Mouse (Mus musculus) cerebellum, adult 2 months (tissue): ENCODE measurements around the gene Large1. TPM values are rescaled to one million over a fixed set of nuclear protein-coding genes. Genes with fewer than 3 reads are reported as not detected.

ENCODE experiments used
- DNase-seq, 2 experiments: peaks; one replicate each; pipeline ENCODE4 v3.0.0; 2021
- H3K27ac ChIP-seq: fragments of 200-500 bp; 2 replicates; pipeline ENCODE4 v1.5.1; 2012; ENCODE audit warnings: low read length, control low read depth, inconsistent platforms; ENCODE audit not compliant: insufficient read depth
- H3K27me3 ChIP-seq: fragments of 200-500 bp; 2 replicates; pipeline ENCODE4 v1.6.1; 2012; ENCODE audit warnings: inconsistent platforms, mild to moderate bottlenecking, low read length, moderate library complexity; ENCODE audit not compliant: control insufficient read depth, insufficient read depth
- H3K4me1 ChIP-seq: fragments of 200-500 bp; 2 replicates; pipeline ENCODE4 v1.6.1; 2011; ENCODE audit warnings: low read length; ENCODE audit not compliant: control insufficient read depth, insufficient read depth
- H3K4me3 ChIP-seq: fragments of 200-500 bp; replicated peaks from 2 replicates; pipeline ENCODE3; 2011; ENCODE audit warnings: mild to moderate bottlenecking, low read depth, low read length, control low read depth; ENCODE audit not compliant: insufficient read depth
- CTCF ChIP-seq: fragments of 200-500 bp; IDR thresholded peaks from 2 replicates; pipeline ENCODE4 v1.5.1; 2011; ENCODE audit warnings: low read depth, mild to moderate bottlenecking, control low read depth, low read length, moderate library complexity, borderline replicate concordance; ENCODE audit not compliant: insufficient read depth
- POLR2A ChIP-seq: fragments of 200-500 bp; IDR thresholded peaks from 2 replicates; pipeline ENCODE4 v1.6.1; 2011; ENCODE audit warnings: low read length, control low read depth, borderline replicate concordance; ENCODE audit not compliant: insufficient read depth
- WGBS: fragments of 180-500 bp; shearing (Covaris S2); methylation state at CpG from one replicate; pipeline ENCODE4 v1.1.7; 2018; 5-methylcytosine and 5-hydroxymethylcytosine counted together
- polyA plus RNA-seq: library from polyadenylated mRNA; depleted of rRNA; stranded (reverse); fragments of >200 nt; gene quantifications from 2 replicates; pipeline ENCODE4 v1.2.3, GENCODE M21; 2012

The Large1 gene
- polyA plus RNA-seq, 1 experiment = 55.5 TPM

GRCm38 (mm10) chr8:72846881-72847280, 506.5 kb downstream of the Large1 start:
- H3K27ac ChIP-seq = no peak overlapping the region
- H3K27me3 ChIP-seq = no peaks in the 10 kb centered on the region
- no peak overlapping the region for H3K4me3 ChIP-seq
- TF ChIP-seq CTCF (no peak), POLR2A (no peak)
- no peaks in the 10 kb centered on the region for H3K4me1 ChIP-seq
- peak; percentile 12 to 20 for DNase-seq

DNA sequence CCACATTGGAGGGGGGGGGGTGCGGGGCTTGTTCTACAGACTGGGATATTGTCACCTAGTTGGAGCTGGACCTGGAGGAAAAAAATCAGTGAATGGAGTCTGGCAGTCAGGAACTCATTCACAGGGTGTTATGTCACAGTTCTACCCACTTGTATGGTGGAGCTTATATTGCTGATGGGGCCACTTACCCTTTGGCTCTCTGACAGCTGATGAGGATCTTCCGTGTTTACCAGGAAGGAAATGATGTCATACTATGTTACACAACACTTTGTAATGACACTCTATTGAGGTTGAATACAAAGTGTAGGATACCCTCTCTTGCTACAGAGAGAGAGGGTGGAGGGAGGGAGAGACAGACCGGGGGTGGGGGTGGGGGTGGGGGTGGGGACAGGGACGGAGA, 517.5 kb downstream of the Large1 start:
- no peak for TF ChIP-seq POLR2A
- TF ChIP-seq CTCF = no peak
- no peak for DNase-seq
- 92% methylated on average over 4 of the region's 4 CpGs for WGBS
- no peaks in the 10 kb centered on the region for H3K27me3 ChIP-seq
- H3K4me1 ChIP-seq = no peaks in the 10 kb centered on the region
- H3K4me3 ChIP-seq = no peak overlapping the region
- H3K27ac ChIP-seq = no peak overlapping the region

GRCm38 (mm10) chr8:72833112-72833511, 520.2 kb downstream of the Large1 start:
- Histone ChIP-seq H3K4me3 (no peak overlapping the region), H3K4me1 (no peaks in the 10 kb centered on the region), H3K27ac (no peak overlapping the region), H3K27me3 (no peaks in the 10 kb centered on the region)
- 77% methylated on average over 2 of the region's 2 CpGs for WGBS
- DNase-seq = no peak
- no peak for TF ChIP-seq CTCF
- no peak for TF ChIP-seq POLR2A

GRCm38 (mm10) chr8:72832371-72832770, 521.0 kb downstream of the Large1 start:
- no peak for DNase-seq
- 80% methylated on average over 1 of the region's 1 CpGs for WGBS
- TF ChIP-seq CTCF (no peak), POLR2A (no peak)
- Histone ChIP-seq H3K27ac (no peak overlapping the region), H3K4me3 (no peak overlapping the region), H3K27me3 (no peaks in the 10 kb centered on the region), H3K4me1 (no peaks in the 10 kb centered on the region)

DNA sequence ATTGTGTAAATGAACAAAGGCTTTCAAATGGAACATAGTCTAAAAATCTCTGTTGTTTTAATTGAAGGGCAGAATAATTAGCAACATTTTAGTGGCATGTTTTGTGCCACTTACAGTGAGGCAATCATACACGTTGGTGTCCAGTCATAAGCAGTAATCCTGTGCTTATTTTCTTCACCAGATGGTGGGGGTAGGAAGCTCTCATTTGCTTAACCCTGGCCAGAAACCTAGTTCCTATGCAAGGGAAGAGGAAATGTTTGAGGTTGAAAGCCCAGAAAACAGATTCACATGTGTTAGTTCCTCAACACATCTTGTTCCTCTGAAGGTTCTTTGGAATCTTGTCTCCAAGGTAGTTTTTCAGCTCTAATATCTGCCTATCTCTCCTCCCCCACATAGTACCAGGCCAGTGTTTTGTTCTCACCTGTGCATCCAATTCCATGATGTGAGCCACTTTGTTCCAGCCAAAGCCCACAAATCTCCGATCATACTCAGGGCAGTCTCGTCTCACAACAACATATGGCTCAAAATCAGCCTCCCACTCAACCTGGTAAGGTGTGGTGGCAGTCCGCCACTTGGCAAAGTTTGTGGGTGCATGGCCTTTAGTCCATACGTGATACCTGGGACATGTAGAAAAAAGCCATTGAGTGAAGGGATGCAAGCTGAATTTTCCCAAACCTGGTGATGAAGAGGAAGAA, 535.5 kb downstream of the Large1 start:
- Histone ChIP-seq H3K4me3 (no peak overlapping the region), H3K27ac (no peak overlapping the region), H3K27me3 (no peaks in the 10 kb centered on the region), H3K4me1 (peaks cover 3% of the 10 kb centered on the region; the same call in 1 of the 2 replicates)
- DNase-seq = peak in 1 of 2 experiments; percentile 3
- WGBS = 40% methylated on average over 5 of the region's 5 CpGs
- TF ChIP-seq CTCF = no peak
- no peak for TF ChIP-seq POLR2A

GRCm38 (mm10) chr8:72816679-72817078, 536.7 kb downstream of the Large1 start:
- peaks cover 3% of the 10 kb centered on the region; the same call in 1 of the 2 replicates for H3K4me1 ChIP-seq
- no peak for TF ChIP-seq CTCF
- no peak for TF ChIP-seq POLR2A
- no peak overlapping the region for H3K27ac ChIP-seq
- H3K27me3 ChIP-seq = no peaks in the 10 kb centered on the region
- no peak for DNase-seq
- H3K4me3 ChIP-seq = no peak overlapping the region

DNA sequence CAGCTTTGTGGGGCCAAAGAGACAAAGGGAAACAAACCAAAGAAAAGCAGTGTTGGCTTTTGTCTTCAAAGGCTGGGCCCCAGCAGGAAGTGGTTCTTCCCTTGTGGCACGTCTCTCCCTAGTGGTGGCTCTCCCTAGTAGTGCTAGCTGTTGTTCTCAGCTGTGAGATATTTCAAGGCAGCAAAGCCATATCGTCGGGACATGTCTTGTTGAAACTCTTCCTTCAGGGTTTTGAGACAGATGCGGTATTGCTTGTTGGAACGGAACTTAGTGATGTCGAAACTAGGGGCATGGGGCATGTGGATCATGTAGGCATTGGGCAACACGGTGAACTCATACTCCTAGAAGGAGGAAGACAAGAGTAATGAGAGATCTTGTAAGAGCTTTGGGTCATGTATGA, 537.7 kb downstream of the Large1 start:
- Histone ChIP-seq H3K4me1 (peaks cover 3% of the 10 kb centered on the region; the same call in 1 of the 2 replicates), H3K27ac (no peak overlapping the region), H3K27me3 (no peaks in the 10 kb centered on the region), H3K4me3 (no peak overlapping the region)
- DNase-seq = no peak
- TF ChIP-seq CTCF = no peak
- TF ChIP-seq POLR2A = no peak
- WGBS = 87% methylated on average over 7 of the region's 7 CpGs

GRCm38 (mm10) chr8:72812690-72813089, 540.6 kb downstream of the Large1 start:
- no peak overlapping the region for H3K27ac ChIP-seq
- no peak overlapping the region for H3K4me3 ChIP-seq
- no peaks in the 10 kb centered on the region for H3K27me3 ChIP-seq
- TF ChIP-seq CTCF = no peak
- no peak for TF ChIP-seq POLR2A
- WGBS = 80% methylated on average over 3 of the region's 3 CpGs
- DNase-seq = no peak
- H3K4me1 ChIP-seq = no peaks in the 10 kb centered on the region

DNA sequence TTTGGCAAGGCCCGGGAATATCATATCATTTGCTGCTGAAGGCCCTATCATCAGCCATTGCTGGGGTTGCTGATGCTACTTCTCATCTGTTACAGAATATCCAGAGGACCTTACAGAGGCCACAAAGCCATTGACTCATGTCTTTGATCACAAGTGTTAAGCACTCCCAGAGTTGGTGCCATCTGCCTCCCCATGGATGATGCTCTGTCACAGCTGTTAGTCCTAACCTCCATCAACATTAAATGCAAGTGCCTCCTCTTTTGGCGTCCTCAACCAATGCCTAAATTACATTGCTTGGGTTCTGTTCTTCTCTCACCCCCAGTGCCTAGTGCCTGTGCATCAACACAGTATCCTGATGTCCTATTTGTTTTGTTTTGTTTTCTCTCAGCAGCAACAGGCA, 551.8 kb downstream of the Large1 start:
- TF ChIP-seq CTCF (no peak), POLR2A (no peak)
- 75% methylated on average over 2 of the region's 2 CpGs for WGBS
- no peak for DNase-seq
- Histone ChIP-seq H3K4me1 (no peaks in the 10 kb centered on the region), H3K27ac (no peak overlapping the region), H3K27me3 (no peaks in the 10 kb centered on the region), H3K4me3 (no peak overlapping the region)
